Mouse (Mus musculus): ENCODE measurements around the gene Slc51a. TPM values are rescaled to one million over a fixed set of nuclear protein-coding genes. Genes with fewer than 3 reads are reported as not detected.

Gene Slc51a
- polyA plus RNA-seq, 1 experiment from 2014 or later, result 3.9 TPM

- no peak for ATAC-seq (ENCODE audit: low FRiP score, low TSS enrichment)
- Histone ChIP-seq H3K9ac (replicated peaks; ENCODE audit: low read length) (no peak overlapping the region), H3K4me3 (ENCODE audit: low read length) (no peak overlapping the region), H3K9me3 (ENCODE audit: low read length) (no peaks in the 10 kb centered on the region), H3K36me3 (ENCODE audit: insufficient read depth, low read length) (no peaks in the 10 kb centered on the region), H3K4me1 (ENCODE audit: insufficient read depth, low read length) (peaks cover 2% of the 10 kb centered on the region; the same call in 1 of the 2 replicates), H3K4me2 (replicated peaks; ENCODE audit: low read depth, low read length) (no peak overlapping the region), H3K27me3 (ENCODE audit: insufficient read depth, low read length) (no peaks in the 10 kb centered on the region), H3K27ac (ENCODE audit: low read length) (no peak overlapping the region)
- WGBS, result 58% methylated on average over 18 of the region's 18 CpGs
Observed at GRCm38 (mm10) chr16:32510399-32511337, 23.0 kb upstream of the Slc51a start.

- Histone ChIP-seq H3K4me3 (ENCODE audit: low read length) (no peak overlapping the region), H3K4me1 (ENCODE audit: insufficient read depth, low read length) (no peaks in the 10 kb centered on the region), H3K36me3 (ENCODE audit: insufficient read depth, low read length) (no peaks in the 10 kb centered on the region), H3K27ac (ENCODE audit: low read length) (no peak overlapping the region), H3K9me3 (ENCODE audit: low read length) (no peaks in the 10 kb centered on the region), H3K27me3 (ENCODE audit: insufficient read depth, low read length) (no peaks in the 10 kb centered on the region), H3K4me2 (replicated peaks; ENCODE audit: low read depth, low read length) (no peak overlapping the region), H3K9ac (replicated peaks; ENCODE audit: low read length) (no peak overlapping the region)
- ATAC-seq (ENCODE audit: low FRiP score, low TSS enrichment), result peak; percentile 70; the same call in 1 of the 2 replicates
- WGBS, result 75% methylated on average over 9 of the region's 9 CpGs
Observed at GRCm38 (mm10) chr16:32509066-32509942, 21.6 kb upstream of the Slc51a start.

- Histone ChIP-seq H3K4me2 (replicated peaks; ENCODE audit: low read depth, low read length) (no peak overlapping the region), H3K4me1 (ENCODE audit: insufficient read depth, low read length) (no peaks in the 10 kb centered on the region), H3K9ac (replicated peaks; ENCODE audit: low read length) (no peak overlapping the region), H3K4me3 (ENCODE audit: low read length) (no peak overlapping the region), H3K36me3 (ENCODE audit: insufficient read depth, low read length) (no peaks in the 10 kb centered on the region), H3K27ac (ENCODE audit: low read length) (no peak overlapping the region), H3K27me3 (ENCODE audit: insufficient read depth, low read length) (no peaks in the 10 kb centered on the region), H3K9me3 (ENCODE audit: low read length) (no peaks in the 10 kb centered on the region)
- WGBS, result 46% methylated on average over 3 of the region's 3 CpGs
- no peak for ATAC-seq (ENCODE audit: low FRiP score, low TSS enrichment)
Observed at GRCm38 (mm10) chr16:32508506-32509065, 20.9 kb upstream of the Slc51a start.

- Histone ChIP-seq H3K27ac (ENCODE audit: low read length) (no peak overlapping the region), H3K4me1 (ENCODE audit: insufficient read depth, low read length) (no peaks in the 10 kb centered on the region), H3K27me3 (ENCODE audit: insufficient read depth, low read length) (no peaks in the 10 kb centered on the region), H3K36me3 (ENCODE audit: insufficient read depth, low read length) (no peaks in the 10 kb centered on the region), H3K4me2 (replicated peaks; ENCODE audit: low read depth, low read length) (no peak overlapping the region), H3K9me3 (ENCODE audit: low read length) (no peaks in the 10 kb centered on the region), H3K4me3 (ENCODE audit: low read length) (no peak overlapping the region), H3K9ac (replicated peaks; ENCODE audit: low read length) (no peak overlapping the region)
- WGBS, result 91% methylated on average over 5 of the region's 5 CpGs
- ATAC-seq (ENCODE audit: low FRiP score, low TSS enrichment), result no peak
Observed at GRCm38 (mm10) chr16:32508035-32508434, 20.4 kb upstream of the Slc51a start.

- no peaks in the 10 kb centered on the region for H3K4me1 ChIP-seq (ENCODE audit: insufficient read depth, low read length)
- no peak overlapping the region for H3K4me2 ChIP-seq (replicated peaks; ENCODE audit: low read depth, low read length)
- H3K4me3 ChIP-seq (ENCODE audit: low read length), result no peak overlapping the region
- H3K9me3 ChIP-seq (ENCODE audit: low read length), result no peaks in the 10 kb centered on the region
- H3K9ac ChIP-seq (replicated peaks; ENCODE audit: low read length), result no peak overlapping the region
- H3K36me3 ChIP-seq (ENCODE audit: insufficient read depth, low read length), result no peaks in the 10 kb centered on the region
- no peak for ATAC-seq (ENCODE audit: low FRiP score, low TSS enrichment)
- WGBS, result 21% methylated on average over 9 of the region's 9 CpGs
- H3K27ac ChIP-seq (ENCODE audit: low read length), result no peak overlapping the region
- no peaks in the 10 kb centered on the region for H3K27me3 ChIP-seq (ENCODE audit: insufficient read depth, low read length)
Observed at GRCm38 (mm10) chr16:32507407-32507806, 19.7 kb upstream of the Slc51a start.

- no peak overlapping the region for H3K4me3 ChIP-seq (ENCODE audit: low read length)
- H3K36me3 ChIP-seq (ENCODE audit: insufficient read depth, low read length), result no peaks in the 10 kb centered on the region
- H3K4me1 ChIP-seq (ENCODE audit: insufficient read depth, low read length), result no peaks in the 10 kb centered on the region
- H3K4me2 ChIP-seq (replicated peaks; ENCODE audit: low read depth, low read length), result no peak overlapping the region
- H3K27me3 ChIP-seq (ENCODE audit: insufficient read depth, low read length), result no peaks in the 10 kb centered on the region
- no peaks in the 10 kb centered on the region for H3K9me3 ChIP-seq (ENCODE audit: low read length)
- H3K9ac ChIP-seq (replicated peaks; ENCODE audit: low read length), result no peak overlapping the region
- 79% methylated on average over 7 of the region's 7 CpGs for WGBS
- no peak overlapping the region for H3K27ac ChIP-seq (ENCODE audit: low read length)
- no peak for ATAC-seq (ENCODE audit: low FRiP score, low TSS enrichment)
Observed at GRCm38 (mm10) chr16:32506868-32507267, 19.2 kb upstream of the Slc51a start.

- ATAC-seq (ENCODE audit: low FRiP score, low TSS enrichment), result no peak
- H3K4me3 ChIP-seq (ENCODE audit: low read length), result no peak overlapping the region
- no peak overlapping the region for H3K4me2 ChIP-seq (replicated peaks; ENCODE audit: low read depth, low read length)
- H3K4me1 ChIP-seq (ENCODE audit: insufficient read depth, low read length), result no peaks in the 10 kb centered on the region
- H3K36me3 ChIP-seq (ENCODE audit: insufficient read depth, low read length), result no peaks in the 10 kb centered on the region
- no peak overlapping the region for H3K27ac ChIP-seq (ENCODE audit: low read length)
- H3K9me3 ChIP-seq (ENCODE audit: low read length), result no peaks in the 10 kb centered on the region
- H3K27me3 ChIP-seq (ENCODE audit: insufficient read depth, low read length), result no peaks in the 10 kb centered on the region
- no peak overlapping the region for H3K9ac ChIP-seq (replicated peaks; ENCODE audit: low read length)
- WGBS, result 78% methylated on average over 8 of the region's 8 CpGs
Observed at GRCm38 (mm10) chr16:32506298-32506697, 18.6 kb upstream of the Slc51a start.

GRCm38 (mm10) chr16:32503633-32504032, 16.0 kb upstream of the Slc51a start:
- Histone ChIP-seq H3K27me3 (ENCODE audit: insufficient read depth, low read length) (peaks cover 4% of the 10 kb centered on the region), H3K9ac (replicated peaks; ENCODE audit: low read length) (no peak overlapping the region), H3K4me2 (replicated peaks; ENCODE audit: low read depth, low read length) (no peak overlapping the region), H3K36me3 (ENCODE audit: insufficient read depth, low read length) (no peaks in the 10 kb centered on the region), H3K9me3 (ENCODE audit: low read length) (no peaks in the 10 kb centered on the region), H3K4me1 (ENCODE audit: insufficient read depth, low read length) (no peaks in the 10 kb centered on the region), H3K4me3 (ENCODE audit: low read length) (no peak overlapping the region), H3K27ac (ENCODE audit: low read length) (no peak overlapping the region)
- WGBS, result 45% methylated on average over 6 of the region's 6 CpGs
- ATAC-seq (ENCODE audit: low FRiP score, low TSS enrichment), result peak; percentile 43; the same call in 1 of the 2 replicates

- 82% methylated on average over 12 of the region's 12 CpGs for WGBS
- no peak overlapping the region for H3K4me2 ChIP-seq (replicated peaks; ENCODE audit: low read depth, low read length)
- no peak overlapping the region for H3K27ac ChIP-seq (ENCODE audit: low read length)
- H3K4me3 ChIP-seq (ENCODE audit: low read length), result no peak overlapping the region
- no peak for ATAC-seq (ENCODE audit: low FRiP score, low TSS enrichment)
- H3K27me3 ChIP-seq (ENCODE audit: insufficient read depth, low read length), result peaks cover 4% of the 10 kb centered on the region
- no peaks in the 10 kb centered on the region for H3K36me3 ChIP-seq (ENCODE audit: insufficient read depth, low read length)
- no peaks in the 10 kb centered on the region for H3K4me1 ChIP-seq (ENCODE audit: insufficient read depth, low read length)
- no peaks in the 10 kb centered on the region for H3K9me3 ChIP-seq (ENCODE audit: low read length)
- H3K9ac ChIP-seq (replicated peaks; ENCODE audit: low read length), result no peak overlapping the region
Observed at GRCm38 (mm10) chr16:32502621-32503335, 15.1 kb upstream of the Slc51a start.
